Mouse (Mus musculus) cerebellum, adult 2 months (tissue): ENCODE measurements around the gene Galns. TPM values are rescaled to one million over a fixed set of nuclear protein-coding genes. Genes with fewer than 3 reads are reported as not detected.

Source experiments
- DNase-seq, 2 experiments: peaks; one replicate each; pipeline ENCODE4 v3.0.0; 2021
- H3K27ac ChIP-seq: fragments of 200-500 bp; 2 replicates; pipeline ENCODE4 v1.5.1; 2012; ENCODE audit warnings: low read length, control low read depth, inconsistent platforms; ENCODE audit not compliant: insufficient read depth
- H3K27me3 ChIP-seq: fragments of 200-500 bp; 2 replicates; pipeline ENCODE4 v1.6.1; 2012; ENCODE audit warnings: inconsistent platforms, mild to moderate bottlenecking, low read length, moderate library complexity; ENCODE audit not compliant: control insufficient read depth, insufficient read depth
- H3K4me1 ChIP-seq: fragments of 200-500 bp; 2 replicates; pipeline ENCODE4 v1.6.1; 2011; ENCODE audit warnings: low read length; ENCODE audit not compliant: control insufficient read depth, insufficient read depth
- H3K4me3 ChIP-seq: fragments of 200-500 bp; replicated peaks from 2 replicates; pipeline ENCODE3; 2011; ENCODE audit warnings: mild to moderate bottlenecking, low read depth, low read length, control low read depth; ENCODE audit not compliant: insufficient read depth
- CTCF ChIP-seq: fragments of 200-500 bp; IDR thresholded peaks from 2 replicates; pipeline ENCODE4 v1.5.1; 2011; ENCODE audit warnings: low read depth, mild to moderate bottlenecking, control low read depth, low read length, moderate library complexity, borderline replicate concordance; ENCODE audit not compliant: insufficient read depth
- POLR2A ChIP-seq: fragments of 200-500 bp; IDR thresholded peaks from 2 replicates; pipeline ENCODE4 v1.6.1; 2011; ENCODE audit warnings: low read length, control low read depth, borderline replicate concordance; ENCODE audit not compliant: insufficient read depth
- WGBS: fragments of 180-500 bp; shearing (Covaris S2); methylation state at CpG from one replicate; pipeline ENCODE4 v1.1.7; 2018; 5-methylcytosine and 5-hydroxymethylcytosine counted together
- polyA plus RNA-seq: library from polyadenylated mRNA; depleted of rRNA; stranded (reverse); fragments of >200 nt; gene quantifications from 2 replicates; pipeline ENCODE4 v1.2.3, GENCODE M21; 2012

The Galns gene
- polyA plus RNA-seq, 1 experiment: 8.7 TPM

DNA sequence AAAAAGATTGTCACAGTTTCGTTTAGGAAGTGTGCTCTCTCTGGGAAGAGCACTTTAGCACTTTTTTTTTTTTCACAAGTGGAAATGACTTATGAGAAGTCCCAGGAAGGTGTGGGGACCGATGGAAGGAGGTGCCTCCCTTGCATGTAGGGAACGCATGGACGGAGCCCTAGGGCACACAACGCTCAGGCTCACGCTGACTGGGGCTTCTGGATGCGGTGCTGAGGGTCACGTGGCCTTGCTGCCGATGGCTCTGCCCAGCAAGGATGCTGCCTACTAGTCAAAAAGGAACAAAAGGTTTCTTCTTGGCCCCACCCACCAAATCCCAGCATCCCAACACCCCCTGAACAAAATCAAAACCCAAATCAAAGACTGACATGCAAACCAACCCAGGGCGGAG is 18.1 kb upstream of the Galns start:
- TF ChIP-seq CTCF (no peak), POLR2A (no peak)
- no peak overlapping the region for H3K4me3 ChIP-seq
- DNase-seq: no peak
- WGBS: 59% methylated on average over 10 of the region's 10 CpGs
- H3K27me3 ChIP-seq: no peaks in the 10 kb centered on the region
- H3K4me1 ChIP-seq: peaks cover 26% of the 10 kb centered on the region
- no peak overlapping the region for H3K27ac ChIP-seq

DNA sequence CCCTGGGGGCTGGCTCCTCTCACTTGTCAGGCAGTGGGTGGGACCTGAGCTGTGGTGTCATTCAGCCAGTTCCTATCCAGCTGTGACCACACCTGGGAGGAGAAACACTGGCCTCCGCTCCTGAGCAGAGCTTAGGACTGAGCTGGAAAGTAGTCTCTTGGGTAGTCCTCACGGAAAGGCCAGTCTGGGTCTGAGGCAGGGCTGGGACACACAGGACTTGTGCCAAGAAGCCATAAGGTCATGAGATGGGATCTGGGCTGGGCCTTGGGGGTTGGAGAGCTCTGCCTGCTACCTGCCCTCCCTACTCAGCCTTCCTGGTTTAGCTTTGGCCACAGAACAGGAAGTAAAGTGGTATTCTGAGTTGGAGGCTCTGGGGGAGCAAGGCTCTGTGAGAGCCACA is 15.6 kb upstream of the Galns start:
- Histone ChIP-seq H3K4me3 (no peak overlapping the region), H3K27ac (no peak overlapping the region), H3K4me1 (peaks cover 23% of the 10 kb centered on the region), H3K27me3 (no peaks in the 10 kb centered on the region)
- peak in 1 of 2 experiments; percentile 49 for DNase-seq
- TF ChIP-seq CTCF: no peak
- no peak for TF ChIP-seq POLR2A
- 29% methylated on average over 2 of the region's 2 CpGs for WGBS

DNA sequence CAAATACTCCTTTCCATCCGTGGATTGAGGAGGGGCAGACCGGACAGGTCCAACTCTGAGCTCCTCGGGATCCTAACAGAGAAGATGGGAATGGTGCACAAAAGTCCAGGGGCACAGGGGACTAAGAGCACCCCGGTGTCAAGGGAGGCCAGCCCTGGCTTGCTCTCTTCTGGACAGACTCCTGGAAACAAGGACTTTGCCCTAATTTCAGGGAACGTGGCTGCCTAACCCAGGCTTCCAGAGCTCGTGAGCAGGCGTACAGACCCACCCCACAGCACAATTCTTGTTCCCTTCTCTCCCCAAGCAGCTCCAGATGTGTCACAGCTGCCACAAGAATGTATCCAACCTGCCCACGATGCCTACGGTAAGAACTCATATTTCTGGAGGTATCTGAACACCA is 14.5 kb upstream of the Galns start:
- 58% methylated on average over 9 of the region's 9 CpGs for WGBS
- TF ChIP-seq POLR2A (no peak), CTCF (no peak)
- Histone ChIP-seq H3K4me3 (no peak overlapping the region), H3K4me1 (peaks cover 21% of the 10 kb centered on the region), H3K27me3 (no peaks in the 10 kb centered on the region), H3K27ac (no peak overlapping the region)
- no peak for DNase-seq

- H3K27me3 ChIP-seq: no peaks in the 10 kb centered on the region
- no peak overlapping the region for H3K4me3 ChIP-seq
- no peak overlapping the region for H3K27ac ChIP-seq
- no peak for TF ChIP-seq CTCF
- TF ChIP-seq POLR2A: no peak
- 78% methylated on average over 5 of the region's 5 CpGs for WGBS
- H3K4me1 ChIP-seq: peaks cover 19% of the 10 kb centered on the region
- peak in 1 of 2 experiments; percentile 27 for DNase-seq
Observed at GRCm38 (mm10) chr8:122624653-122625052, 13.4 kb upstream of the Galns start.

DNA sequence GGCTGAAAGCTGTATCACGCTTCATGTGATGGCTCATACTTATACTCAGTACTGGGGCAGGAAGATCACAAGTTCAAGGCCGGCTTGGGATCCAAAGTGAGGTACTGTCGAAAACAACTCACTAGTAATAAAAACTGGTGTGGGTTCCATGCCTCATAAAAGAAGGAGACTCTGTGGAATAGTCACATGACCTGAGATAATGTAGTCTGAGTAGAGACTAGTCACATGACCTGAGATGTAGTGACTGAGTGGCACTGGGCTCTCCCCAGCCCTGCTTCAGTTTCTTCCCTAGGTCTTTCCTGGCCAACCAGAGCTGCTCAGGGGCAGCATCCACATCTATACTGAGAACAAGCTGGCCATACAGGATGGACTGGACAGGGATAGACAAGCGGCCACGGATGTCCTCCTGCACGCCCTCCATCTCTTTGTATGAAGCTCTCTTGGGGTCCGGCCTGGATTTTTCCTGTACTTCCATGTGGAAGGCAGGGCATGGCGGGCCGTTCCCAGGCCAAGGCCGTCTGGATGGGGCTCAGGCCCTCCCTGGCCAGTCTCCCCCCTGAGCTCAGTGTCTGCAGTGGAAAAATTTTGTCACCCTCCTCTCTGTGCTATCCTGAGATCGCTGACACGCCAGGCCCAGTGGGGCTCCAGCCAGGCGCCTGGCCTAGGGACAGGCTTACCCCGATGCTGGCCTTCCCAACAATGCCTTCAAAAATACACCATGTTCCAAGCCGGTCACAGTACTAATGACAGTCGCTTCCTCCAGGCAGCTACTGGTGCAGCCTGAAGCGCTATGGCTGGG is 12.8 kb upstream of the Galns start:
- peak in 1 of 2 experiments; percentile 34 for DNase-seq
- H3K27me3 ChIP-seq: no peaks in the 10 kb centered on the region
- no peak for TF ChIP-seq CTCF
- TF ChIP-seq POLR2A: no peak
- 66% methylated on average over 17 of the region's 17 CpGs for WGBS
- H3K4me3 ChIP-seq: no peak overlapping the region
- no peak overlapping the region for H3K27ac ChIP-seq
- peaks cover 19% of the 10 kb centered on the region for H3K4me1 ChIP-seq

DNA sequence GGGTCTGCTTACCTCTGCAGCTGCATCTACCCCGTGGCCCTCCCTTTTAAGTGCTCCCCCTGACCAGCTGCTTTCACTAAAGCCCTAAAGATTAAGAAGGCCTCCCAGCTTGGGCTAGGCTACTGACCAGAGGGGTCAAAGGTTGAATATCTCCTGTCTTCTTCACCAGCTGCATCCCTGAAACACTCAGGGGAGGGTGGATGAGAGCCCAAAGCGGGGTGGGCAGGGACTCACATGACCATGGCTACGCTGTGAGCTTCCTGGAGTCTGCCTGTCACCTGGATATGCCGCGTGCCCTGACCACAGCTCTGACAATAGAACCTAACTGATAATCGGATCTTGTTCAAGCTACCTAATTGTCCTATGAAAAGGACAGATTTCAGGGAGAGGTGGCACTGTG is 11.5 kb upstream of the Galns start, which contains the start of gene Pabpn1l:
Gene Pabpn1l, minus strand, starts transcription at position 13 of the 400 bp plus-strand sequence.
- WGBS: 83% methylated on average over 6 of the region's 6 CpGs
- Histone ChIP-seq H3K27ac (no peak within 1 kb of the TSS), H3K4me1 (peaks cover 23% of the 10 kb centered on the region), H3K4me3 (no peak within 1 kb of the TSS), H3K27me3 (no peaks in the 10 kb centered on the region)
- TF ChIP-seq CTCF (no peak), POLR2A (no peak)
- no peak for DNase-seq

- no peak for TF ChIP-seq CTCF
- DNase-seq: no peak
- WGBS: 48% methylated on average over 5 of the region's 5 CpGs
- no peak overlapping the region for H3K4me3 ChIP-seq
- no peaks in the 10 kb centered on the region for H3K27me3 ChIP-seq
- H3K27ac ChIP-seq: no peak overlapping the region
- H3K4me1 ChIP-seq: peaks cover 9% of the 10 kb centered on the region; the same call in 1 of the 2 replicates
Observed at GRCm38 (mm10) chr8:122620446-122620845, 9.2 kb upstream of the Galns start.
